Mouse (Mus musculus) CD4-positive, CD25-positive, alpha-beta regulatory T cell (primary cell): ENCODE data around the gene Bysl. TPM values are rescaled to one million over a fixed set of nuclear protein-coding genes. Genes with fewer than 3 reads are reported as not detected.

Source experiments
- polyA plus RNA-seq: library from polyadenylated mRNA; unstranded; fragments of 100-300 nt; shearing (Covaris generic); gene quantifications from one replicate; pipeline ENCODE4 v1.2.1, GENCODE M21; 2017

Gene Bysl
- 18.1 TPM for polyA plus RNA-seq

GRCm38 (mm10) chr17:47610849-47611660 lies at the start of gene Bysl, which contains the start of the genes Med20 and Gm20517:
Gene Bysl, minus strand, starts transcription at chr17:47611492.
Gene Med20, plus strand, starts transcription at chr17:47611582.
Gene Gm20517, plus strand, starts transcription at chr17:47611589.

GRCm38 (mm10) chr17:47630678-47631065 lies 19.4 kb upstream of the Bysl start, which contains the start of gene Usp49:
Gene Usp49, plus strand, starts transcription at chr17:47630690.

Other genes starting within 250 kb of the Bysl start
- gene Mrps10, start 242.6 kb downstream of the Bysl start, polyA plus RNA-seq = 48.4 TPM
- 2.7 TPM for gene Guca1b, start 226.1 kb downstream of the Bysl start, polyA plus RNA-seq
- gene Guca1a, start 210.9 kb downstream of the Bysl start, polyA plus RNA-seq = not detected
- gene AI661453, start 174.9 kb downstream of the Bysl start, polyA plus RNA-seq = not detected
- gene 1700001C19Rik, start 174.1 kb downstream of the Bysl start, polyA plus RNA-seq = not detected
- 58.7 TPM for gene Taf8, start 109.2 kb downstream of the Bysl start, polyA plus RNA-seq
- gene Ccnd3, start 106.4 kb downstream of the Bysl start, polyA plus RNA-seq = 275 TPM
- 38.1 TPM for gene Med20, start 90 bp upstream of the Bysl start, polyA plus RNA-seq
- 1.8 TPM for gene Gm20517, start 97 bp upstream of the Bysl start, polyA plus RNA-seq
- 2.1 TPM for gene Usp49, start 19.2 kb upstream of the Bysl start, polyA plus RNA-seq
- gene Tomm6, start 76.9 kb upstream of the Bysl start, polyA plus RNA-seq = 265 TPM
- gene Frs3, start 77.5 kb upstream of the Bysl start, polyA plus RNA-seq = 1.2 TPM
- not detected for gene Gm21981, start 83.0 kb upstream of the Bysl start, polyA plus RNA-seq
- gene Prickle4, start 83.2 kb upstream of the Bysl start, polyA plus RNA-seq = not detected
- not detected for gene Pgc, start 115.3 kb upstream of the Bysl start, polyA plus RNA-seq
- 37.0 TPM for gene Tfeb, start 125.5 kb upstream of the Bysl start, polyA plus RNA-seq
- not detected for gene Mdfi, start 223.2 kb upstream of the Bysl start, polyA plus RNA-seq